Mouse (Mus musculus) spleen, postnatal 14 days (tissue): Measurements from ENCODE around the gene Pigs.

Experiments used
- DNase-seq, 2 experiments: peaks; one replicate each; pipeline ENCODE4 v3.0.0; 2021 to 2022; ENCODE audit warnings: low spot score in 2 of 2

Pigs gene

DNA sequence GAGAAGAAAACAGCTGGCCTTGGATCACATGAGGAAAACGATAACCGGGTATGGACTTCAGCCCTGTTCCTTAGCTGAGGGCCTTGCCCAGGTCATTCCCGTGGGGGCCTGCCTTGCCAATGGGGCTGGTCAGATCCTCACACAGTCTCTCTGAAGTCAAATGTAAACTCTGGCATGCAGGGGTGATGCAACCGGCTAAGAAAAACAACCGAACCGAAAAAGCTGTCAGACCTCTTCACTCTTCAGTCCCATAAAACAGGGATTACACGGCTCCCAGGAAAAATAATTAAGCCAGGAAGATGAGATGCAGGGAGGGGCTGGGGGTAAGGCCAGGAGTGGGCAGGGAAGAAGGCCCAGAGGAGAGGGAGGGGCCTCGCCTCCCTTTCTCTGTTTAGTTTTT lies 35.9 kb downstream of the Pigs start:
- no peak for DNase-seq

DNA sequence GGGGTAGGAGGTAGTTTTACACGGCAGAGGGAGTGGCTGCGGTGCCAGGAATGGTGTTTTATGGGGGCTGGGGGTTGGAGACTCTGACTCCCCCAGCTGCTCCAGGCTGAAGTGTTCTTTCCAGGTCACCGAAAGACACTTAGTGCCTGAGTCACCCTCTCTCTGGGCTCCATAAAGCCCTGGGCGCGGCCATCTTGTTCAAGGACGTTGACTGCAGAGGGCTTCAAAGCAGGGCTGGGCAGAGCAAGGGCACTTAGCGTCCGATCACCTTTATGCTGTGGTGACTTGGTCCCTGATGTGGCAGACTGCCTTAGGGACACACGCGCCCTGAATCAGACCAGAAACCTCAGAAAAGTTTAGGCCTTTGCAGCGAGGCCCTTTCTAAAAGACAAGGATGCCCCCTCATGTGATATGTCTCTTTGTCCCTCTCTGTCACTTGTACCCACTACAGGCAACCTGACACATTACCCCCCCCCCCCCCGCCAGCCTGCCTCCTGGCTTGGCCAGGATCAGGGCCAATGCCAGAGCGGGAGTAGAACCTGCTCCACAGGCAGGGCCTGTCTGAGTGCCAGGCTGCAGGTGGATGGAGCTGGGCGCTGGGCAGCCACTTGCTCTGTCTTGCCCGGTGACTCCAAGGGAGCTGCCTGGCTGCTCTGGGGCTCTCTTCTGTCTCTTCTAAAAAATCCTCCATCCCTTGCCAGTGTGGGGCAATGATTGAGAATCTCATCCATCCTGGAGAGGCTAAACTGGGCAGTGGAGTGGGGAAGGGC lies 39.4 kb downstream of the Pigs start:
- DNase-seq = no peak

DNA sequence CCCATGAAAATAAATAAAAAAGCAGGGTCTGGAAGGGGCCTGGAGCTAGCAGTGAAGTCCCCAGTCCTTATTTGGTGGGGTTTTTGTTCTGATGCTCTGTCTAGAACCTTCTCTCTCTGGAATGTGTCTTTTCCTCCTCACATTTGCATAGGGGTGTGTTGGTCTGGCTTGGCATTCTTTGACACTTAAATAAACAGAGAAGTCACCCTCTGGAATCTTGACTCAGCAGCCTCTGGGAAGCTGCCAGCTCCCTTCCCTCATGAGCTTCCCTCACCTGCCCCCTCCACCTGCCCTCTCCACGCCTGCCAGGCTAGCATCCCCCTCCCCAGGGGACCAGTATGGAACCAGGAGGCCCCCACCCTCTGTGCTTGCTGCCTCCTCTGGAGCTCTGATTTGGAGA lies 42.2 kb downstream of the Pigs start:
- no peak for DNase-seq

DNA sequence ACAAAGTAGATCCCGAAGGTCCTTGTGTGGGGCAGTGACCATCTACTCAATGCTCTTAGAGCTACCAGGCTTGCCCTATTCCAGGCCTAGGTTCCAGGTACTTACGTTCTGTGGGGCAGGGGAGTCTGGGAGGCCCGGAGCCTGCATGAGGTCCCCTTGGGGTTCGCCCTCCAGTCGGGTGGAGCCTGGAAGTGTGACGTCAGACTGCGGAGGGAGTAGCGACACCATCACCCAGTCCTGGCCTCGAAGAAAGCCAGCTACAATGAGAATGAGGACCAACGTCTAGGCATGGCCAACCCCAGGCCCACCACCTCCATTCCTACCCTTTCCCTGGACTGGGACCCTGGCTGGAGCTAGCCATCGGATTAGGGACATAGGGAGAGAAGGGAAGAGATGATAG lies 43.5 kb downstream of the Pigs start:
- DNase-seq = no peak

DNA sequence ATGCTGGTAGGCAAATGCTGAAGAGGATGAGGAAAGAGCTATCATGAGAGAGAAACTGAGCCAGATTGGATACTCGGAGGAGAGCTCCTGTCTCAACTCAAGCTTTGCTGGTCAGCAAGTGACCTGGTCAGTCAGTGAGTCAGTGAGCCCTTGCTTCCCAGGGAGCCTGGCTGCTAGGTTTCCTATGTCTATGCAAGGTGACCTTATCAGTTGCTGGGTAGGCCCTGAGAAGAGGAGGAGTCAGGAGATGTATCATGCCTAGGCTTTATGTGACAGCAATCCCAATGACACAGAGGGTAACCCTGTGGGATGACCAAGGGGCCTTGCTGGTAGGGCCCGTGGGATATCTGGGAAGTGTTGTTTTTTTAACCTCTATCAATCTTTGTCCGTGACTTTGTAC lies 44.0 kb downstream of the Pigs start:
- DNase-seq = no peak

DNA sequence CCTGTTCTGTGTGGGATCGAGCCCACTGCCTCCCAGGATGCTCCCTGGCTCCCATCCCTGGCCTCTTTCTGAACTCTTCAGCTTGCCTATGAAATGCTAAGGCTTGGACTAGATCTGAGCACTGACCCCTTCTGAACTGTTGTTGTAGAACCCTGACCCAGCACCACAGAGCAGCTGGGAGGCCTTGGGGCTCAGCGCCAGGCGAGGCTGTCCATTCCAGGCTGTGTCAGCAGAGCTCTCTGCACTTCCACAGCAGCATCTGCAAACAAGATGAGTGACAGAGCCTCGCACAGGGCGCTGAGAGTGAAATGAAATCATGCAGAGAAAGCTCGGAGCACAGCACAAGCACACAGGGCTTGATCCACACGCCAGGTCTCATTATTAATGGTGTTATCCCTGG lies 44.4 kb downstream of the Pigs start:
- DNase-seq = no peak

DNA sequence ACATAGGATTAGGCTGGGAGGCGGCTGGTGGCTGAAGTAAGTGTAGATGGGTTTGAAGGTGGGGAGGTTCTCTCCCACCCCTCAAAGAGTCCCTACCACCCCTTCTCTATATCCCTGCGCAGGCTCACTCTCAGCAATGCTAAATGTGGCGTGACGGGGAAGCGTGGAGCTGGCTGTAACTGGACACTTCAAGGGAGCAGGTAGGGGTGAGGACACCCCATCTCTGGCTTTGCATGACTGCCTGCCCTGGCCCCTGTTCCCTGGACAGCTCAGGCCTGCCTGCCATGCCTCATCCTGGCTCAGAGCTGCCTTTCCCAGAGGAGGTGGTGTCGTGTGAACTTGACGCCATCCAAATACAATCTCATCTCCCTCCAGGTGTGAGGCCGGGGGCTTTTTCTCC lies 45.9 kb downstream of the Pigs start:
- no peak for DNase-seq

DNA sequence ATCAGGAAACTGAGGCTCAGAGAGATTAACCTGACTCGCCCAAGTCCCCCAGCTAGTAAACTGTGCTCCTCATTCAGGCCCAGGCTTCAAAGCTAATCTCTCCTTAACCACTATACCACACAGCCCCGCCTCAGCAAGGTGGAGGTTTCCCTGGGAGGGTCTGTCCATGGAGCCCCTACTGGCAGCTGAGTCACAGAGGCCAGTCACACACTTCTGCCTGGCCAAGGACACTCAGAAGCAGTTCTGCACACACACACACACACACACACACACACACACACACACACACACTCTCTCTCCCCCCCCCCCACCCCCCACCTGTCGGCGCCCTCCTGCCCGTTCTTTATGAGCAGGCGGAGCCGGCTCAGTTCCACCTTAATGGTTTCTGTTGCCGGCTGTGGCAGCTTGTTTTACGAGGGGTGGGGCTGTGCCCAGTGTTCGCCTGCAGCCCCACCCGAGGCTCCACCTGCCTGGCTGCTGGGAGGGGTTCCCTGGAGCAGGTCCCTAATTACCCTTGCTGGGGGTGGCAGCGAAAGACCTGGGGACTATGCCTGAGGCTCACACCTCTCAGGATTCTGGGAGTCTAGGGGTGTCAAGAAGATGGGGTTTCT lies 49.4 kb downstream of the Pigs start:
- no peak for DNase-seq

DNA sequence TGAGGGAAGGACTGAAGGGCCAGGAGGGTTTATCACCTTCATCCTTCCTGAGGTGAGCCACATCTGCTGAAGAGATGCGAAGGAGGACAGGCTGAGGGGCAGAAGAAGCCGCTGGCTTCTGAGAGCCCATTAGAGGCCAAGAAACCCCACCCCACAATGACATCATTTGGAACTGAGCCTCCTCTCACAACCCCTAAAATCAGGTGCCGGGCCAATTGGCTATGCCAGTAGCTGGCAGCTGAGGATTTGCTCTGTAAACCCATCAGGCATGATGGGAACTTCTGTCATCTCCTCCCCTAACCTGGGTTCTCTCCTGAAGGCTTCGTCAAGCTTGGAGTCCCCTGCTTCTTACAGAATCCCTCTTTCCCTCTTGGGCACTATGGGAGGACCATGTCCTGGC lies 52.1 kb downstream of the Pigs start:
- no peak for DNase-seq

DNA sequence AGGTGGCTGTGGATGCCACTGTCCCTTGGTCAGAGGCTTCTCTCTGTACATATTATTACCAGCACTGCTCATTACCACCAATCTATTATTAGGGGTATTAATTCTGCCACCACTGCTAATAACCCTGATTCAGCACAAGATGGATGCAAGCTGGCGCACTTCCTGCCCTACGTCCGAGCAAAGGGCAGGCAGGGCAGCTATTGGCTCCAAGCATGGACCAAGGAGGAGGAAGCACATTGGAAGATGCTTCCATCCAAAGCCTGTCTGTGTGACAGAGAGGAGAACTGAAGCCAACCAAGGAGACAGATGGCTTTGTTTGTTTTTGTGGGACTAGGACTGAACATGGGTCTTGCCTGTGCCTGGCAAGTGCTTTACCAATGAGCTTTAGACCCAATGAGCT lies 52.8 kb downstream of the Pigs start:
- no peak for DNase-seq

DNA sequence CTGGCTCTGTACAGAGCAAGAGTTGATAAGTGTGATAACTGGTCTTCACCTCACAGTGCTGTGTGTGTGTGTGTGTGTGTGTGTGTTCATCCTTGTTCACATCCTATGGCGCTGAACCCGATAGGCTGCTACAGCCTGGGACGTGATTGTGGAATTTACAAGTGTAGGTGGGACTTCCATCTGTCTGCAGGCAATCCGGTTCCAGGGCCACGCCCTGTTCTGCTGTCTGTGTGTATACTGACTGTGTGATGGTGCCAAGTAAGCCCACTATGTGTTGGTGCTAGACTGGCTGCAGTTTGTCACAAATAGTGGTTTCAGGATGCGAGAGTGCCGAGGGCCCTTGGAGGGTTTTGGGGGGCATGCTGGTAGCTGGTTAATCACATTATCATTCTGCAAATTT lies 54.1 kb downstream of the Pigs start:
- no peak for DNase-seq

DNA sequence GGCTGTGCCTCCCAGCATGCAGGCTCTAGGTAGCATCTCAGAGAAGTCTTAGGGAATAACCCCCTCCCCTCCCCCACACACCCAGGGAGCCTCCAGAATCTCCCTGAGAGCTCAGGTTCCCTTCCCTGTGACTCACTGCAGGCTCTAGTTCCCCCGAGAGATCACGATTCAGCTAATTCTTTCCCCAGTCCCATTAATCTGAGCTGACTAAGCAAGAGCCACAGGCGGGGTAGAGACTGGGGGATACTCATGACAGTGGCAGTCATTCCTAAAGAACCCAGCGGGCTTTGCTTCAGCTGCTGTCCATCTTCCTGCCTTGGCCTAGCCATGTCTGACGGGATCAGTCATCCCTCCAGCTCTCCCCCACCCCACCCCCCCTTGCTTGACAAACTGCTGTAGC lies 54.5 kb downstream of the Pigs start:
- DNase-seq = no peak

DNA sequence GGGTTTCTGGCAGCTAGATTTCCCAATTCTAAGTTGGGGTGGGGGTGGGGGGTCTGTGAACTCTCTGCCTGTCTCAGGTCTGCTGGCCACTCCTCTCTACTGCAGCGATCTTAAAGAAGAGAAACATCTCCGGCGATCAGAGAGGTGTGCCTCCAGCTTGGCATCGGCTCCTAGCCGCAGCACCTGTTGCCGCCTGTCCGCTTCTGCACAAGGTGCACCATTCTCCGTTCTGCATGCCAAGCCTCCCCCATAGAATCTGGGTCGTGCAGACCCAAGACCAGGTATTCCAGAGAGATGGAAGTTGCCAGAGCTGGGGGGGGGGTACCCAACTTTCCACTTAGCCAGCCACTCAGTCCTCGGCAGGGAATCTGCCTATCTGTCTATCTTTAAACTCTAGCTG lies 57.6 kb downstream of the Pigs start:
- DNase-seq = no peak

DNA sequence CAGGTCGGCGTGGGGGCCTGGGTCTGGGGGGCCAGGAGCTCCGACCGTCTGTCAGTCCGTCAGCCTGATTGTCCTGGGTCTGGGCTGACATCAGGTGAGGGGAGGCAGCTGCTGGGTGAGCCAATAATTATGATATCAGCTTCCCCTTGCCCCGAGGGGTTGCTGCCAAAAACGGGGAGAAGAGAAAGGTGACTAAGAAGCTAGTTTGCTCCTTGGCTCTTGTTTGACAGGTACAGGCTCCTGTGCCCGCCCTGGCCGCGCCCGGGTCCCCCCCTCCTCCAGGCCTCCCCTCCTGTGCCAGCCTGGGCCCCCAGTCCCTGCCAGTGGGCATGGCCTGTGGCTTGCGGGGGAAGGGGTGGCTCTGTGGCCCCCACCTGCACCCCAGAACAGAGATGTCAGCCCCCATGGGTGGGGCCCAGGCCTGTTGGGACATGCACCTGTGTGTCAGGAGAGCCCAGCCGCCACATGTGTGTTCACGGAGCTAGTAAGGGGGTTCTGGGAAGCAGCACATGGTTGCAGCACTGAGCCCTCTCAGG lies 58.4 kb downstream of the Pigs start, which contains the start of gene Foxn1:
Foxn1 (minus strand) TSS at position 51 of the 536 bp plus-strand sequence.
- DNase-seq = no peak
